Mouse (Mus musculus): ENCODE measurements around the gene 4930544D05Rik.

4930544D05Rik gene

GRCm38 (mm10) chr11:70655571-70656455 is 40.2 kb downstream of the 4930544D05Rik start:
- DNase-seq (ENCODE audit: low read depth, low spot score), result no peak

GRCm38 (mm10) chr11:70656456-70656927 is 40.8 kb downstream of the 4930544D05Rik start:
- no peak for DNase-seq (ENCODE audit: low read depth, low spot score)

GRCm38 (mm10) chr11:70656964-70657363 is 41.3 kb downstream of the 4930544D05Rik start, which contains the start of gene Eno3:
TSS of gene Eno3 (plus strand) at chr11:70657202.
- DNase-seq (ENCODE audit: low read depth, low spot score), result no peak

GRCm38 (mm10) chr11:70657573-70657972 is 41.9 kb downstream of the 4930544D05Rik start:
- no peak for DNase-seq (ENCODE audit: low read depth, low spot score)

GRCm38 (mm10) chr11:70657991-70658390 is 42.3 kb downstream of the 4930544D05Rik start:
- no peak for DNase-seq (ENCODE audit: low read depth, low spot score)

- DNase-seq (ENCODE audit: low read depth, low spot score), result no peak
Observed at GRCm38 (mm10) chr11:70658521-70658920, 42.9 kb downstream of the 4930544D05Rik start.

GRCm38 (mm10) chr11:70658942-70659341 is 43.3 kb downstream of the 4930544D05Rik start:
- no peak for DNase-seq (ENCODE audit: low read depth, low spot score)

GRCm38 (mm10) chr11:70660571-70660970 is 44.9 kb downstream of the 4930544D05Rik start:
- DNase-seq (ENCODE audit: low read depth, low spot score), result no peak

- DNase-seq (ENCODE audit: low read depth, low spot score), result no peak
Observed at GRCm38 (mm10) chr11:70663101-70663500, 47.5 kb downstream of the 4930544D05Rik start.

GRCm38 (mm10) chr11:70663957-70664356 is 48.3 kb downstream of the 4930544D05Rik start:
- no peak for DNase-seq (ENCODE audit: low read depth, low spot score)

- no peak for DNase-seq (ENCODE audit: low read depth, low spot score)
Observed at GRCm38 (mm10) chr11:70664741-70665140, 49.1 kb downstream of the 4930544D05Rik start.
